Mouse (Mus musculus) heart, postnatal 25 days (tissue): ENCODE results near the gene Astn2. TPM values are rescaled to one million over a fixed set of nuclear protein-coding genes. Genes with fewer than 3 reads are reported as not detected.
"Not testable (repeated sequence)": the region's sequence is repeated elsewhere in the genome, so short reads cannot be mapped to it uniquely, and the experiment has no call there.

Experiments used
- DNase-seq: peaks from one replicate; pipeline ENCODE4 v3.0.0; 2022; ENCODE audit warnings: low spot score
- intact Hi-C: fragments of 180-260 bp; cut with DNase I; formaldehyde crosslinking; loops from one replicate; pipeline ENCODE4 v1.15.1; 2025
- total RNA-seq, 2 experiments: library from RNA; stranded (reverse); gene quantifications; 2 replicates each; pipeline ENCODE4 v1.2.3; 2021

Astn2 gene
- total RNA-seq, 2 experiments from 2014 or later = 0.64 to 0.99 TPM

DNA sequence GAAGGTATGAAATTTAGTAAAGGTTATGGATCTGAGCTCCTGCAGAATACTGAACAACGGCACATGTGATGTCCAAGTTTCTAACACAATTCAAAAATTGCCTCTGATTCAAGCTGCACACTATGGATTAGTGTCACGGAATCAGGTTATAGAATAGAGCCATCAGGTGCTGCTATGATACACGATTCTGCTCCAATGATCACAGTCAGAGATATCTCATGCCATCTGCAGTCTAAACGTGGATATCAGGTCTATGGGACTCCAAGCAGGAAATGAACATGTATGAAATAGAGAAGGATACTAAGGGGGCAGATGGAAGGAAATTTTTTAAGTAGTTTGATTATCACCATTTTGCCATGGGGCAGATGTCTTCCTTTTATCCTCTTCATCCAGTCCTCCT is 702.6 kb downstream of the Astn2 start:
- no peak for DNase-seq
- intact Hi-C loops = no loop called here

DNA sequence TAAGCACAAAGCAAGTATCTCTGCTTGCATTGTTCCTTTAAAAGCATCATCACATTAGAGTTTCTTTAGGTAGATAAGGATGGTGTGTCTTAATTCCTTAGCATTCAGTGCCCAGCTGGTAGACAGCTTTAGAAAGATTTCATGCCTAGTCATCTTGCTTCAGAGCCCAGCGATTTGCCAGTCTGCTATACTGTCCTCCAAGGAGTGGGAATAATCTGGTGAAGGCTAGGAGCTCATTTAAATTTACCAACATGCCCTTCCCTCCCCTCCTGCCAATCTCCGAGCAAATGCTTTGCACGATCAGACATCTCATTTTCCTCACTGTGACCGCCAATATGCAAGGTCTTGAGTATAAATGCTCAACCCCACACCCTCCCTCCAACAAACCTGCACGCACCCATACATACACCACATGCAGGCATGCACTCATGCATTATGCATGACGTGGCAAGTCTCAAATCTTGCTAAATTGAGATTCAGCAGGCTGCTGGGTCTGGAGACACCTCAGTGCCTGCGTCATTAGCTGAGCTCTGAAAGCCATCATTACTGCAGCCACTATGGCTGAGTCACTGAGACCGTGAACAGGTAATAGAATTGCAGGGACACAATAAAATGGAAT is 704.6 kb downstream of the Astn2 start:
- intact Hi-C loops = no loop called here
- DNase-seq = no peak

DNA sequence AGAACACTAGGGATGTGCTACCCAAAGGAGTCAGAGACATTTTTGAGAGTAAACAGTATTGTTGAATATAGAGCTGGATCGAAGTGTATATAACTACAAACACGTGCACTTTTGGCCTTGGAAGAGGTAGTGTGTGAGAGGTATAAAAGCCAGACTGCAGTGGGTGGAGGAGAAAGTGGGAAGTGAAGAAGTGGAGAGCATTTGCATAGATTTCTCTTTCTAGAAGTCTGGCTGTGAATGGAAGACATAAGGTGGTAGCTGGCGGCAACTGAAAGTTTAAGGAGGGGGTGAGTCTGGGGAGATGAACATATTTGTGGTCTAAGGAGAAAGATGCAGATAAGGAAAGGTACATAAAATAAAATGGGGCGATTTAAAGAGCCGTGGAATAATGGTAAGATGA is 709.2 kb downstream of the Astn2 start:
- no peak for DNase-seq
- intact Hi-C loops = no loop called here

DNA sequence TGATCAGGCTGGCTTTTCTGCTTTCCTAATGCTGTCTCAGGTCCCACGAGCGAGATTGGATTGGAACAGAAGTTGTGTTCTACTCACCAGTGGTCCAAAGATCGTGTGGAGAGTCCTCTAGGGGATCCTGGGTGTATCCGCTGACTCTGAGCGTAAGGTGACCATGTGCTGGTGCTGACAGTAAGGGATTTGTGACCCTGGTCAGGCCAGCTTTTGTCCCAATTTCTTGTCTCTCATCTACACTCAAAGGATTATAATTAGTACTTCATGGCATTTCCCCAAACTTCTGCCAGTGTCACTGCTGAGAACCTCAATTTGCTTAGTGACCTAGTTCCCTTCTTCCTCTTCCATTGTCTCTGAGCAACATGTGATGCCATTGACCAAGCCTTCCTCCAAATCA is 710.4 kb downstream of the Astn2 start:
- DNase-seq = no peak
- intact Hi-C loops = no loop called here

DNA sequence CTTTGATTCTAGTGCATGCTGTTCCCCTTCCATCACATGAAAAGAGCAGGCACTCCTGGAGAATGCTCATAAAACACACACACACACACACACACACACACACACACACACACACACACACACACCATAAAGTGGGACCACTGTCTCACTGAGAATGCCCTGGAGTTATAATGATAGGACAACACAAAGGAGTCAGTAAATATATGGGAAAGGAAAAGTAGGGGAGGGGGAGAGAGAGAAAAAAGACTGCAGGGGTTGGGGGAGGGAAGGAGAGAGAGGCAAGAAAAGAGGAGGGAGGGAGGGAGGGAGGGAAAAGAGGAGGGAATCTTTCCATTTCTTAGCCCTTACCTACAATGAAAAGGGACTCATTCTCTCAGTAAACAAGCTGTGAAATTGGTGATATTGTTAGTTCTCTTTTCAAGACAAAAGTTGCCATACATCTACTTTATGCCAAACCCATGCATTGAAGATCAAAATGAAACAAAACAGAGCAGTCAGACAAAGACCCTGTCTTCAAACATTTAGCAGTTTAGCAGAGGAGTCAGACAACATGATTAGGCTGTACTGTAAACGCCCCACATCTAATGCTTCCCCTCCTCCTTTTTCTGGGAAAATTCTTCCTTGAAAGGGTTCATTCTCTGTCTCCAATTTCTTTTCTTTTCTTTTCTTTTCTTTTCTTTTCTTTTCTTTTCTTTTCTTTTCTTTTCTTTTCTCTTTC is 717.2 kb downstream of the Astn2 start:
- DNase-seq = no peak
- intact Hi-C loops = no loop called here

DNA sequence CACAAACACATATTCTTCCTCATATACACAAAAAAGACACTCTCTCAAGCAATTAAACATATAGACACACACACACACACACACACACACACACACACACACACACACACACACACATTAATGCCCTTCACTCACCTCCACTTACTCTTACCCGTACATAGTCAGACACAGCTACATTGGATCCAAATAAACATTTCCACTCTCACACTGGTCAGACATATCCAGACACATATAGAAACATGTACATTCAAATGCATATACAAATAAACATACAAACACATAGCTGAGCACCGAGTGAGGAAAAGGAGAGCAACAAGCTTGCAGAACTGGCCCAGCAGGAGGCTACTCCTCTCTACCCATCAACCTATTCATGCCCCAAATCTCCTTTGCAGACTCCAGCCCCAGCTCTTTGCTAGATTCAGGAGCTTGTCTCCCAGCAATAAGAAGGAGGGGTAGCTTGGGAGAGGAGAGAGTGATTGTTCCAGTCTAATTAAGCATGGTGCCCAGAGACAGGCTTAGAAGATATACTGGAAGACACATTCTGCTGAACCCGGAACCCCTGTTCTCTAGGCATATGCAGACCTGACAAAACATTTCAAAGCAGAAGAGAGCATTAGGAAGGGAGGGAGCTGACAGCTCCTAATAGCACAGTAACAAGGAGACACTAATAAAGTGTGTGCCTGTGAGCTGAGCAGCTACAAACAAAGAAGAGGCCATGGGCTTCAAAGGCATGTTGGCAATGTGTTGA is 718.0 kb downstream of the Astn2 start:
- intact Hi-C loops = no loop called here
- no peak for DNase-seq

DNA sequence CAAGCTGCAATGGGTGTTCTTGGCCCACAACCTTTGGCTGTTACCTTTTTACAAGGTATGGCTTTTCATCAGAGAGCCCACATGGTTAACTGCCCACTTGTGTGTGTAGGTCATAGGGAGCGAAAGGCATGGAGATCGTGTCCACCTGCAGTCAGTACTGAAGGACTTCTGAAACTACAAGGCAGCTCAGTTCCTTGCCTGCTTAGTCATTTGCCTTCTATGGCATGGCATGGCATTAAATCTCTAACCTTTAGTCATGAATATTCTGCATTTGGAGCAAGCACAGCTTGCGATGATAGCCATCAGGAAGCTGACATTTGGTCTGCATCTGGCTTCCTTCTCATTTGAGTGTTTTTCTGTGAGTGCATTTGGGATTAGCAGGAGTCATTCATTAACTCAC is 720.0 kb downstream of the Astn2 start:
- DNase-seq = no peak
- intact Hi-C loops = no loop called here

DNA sequence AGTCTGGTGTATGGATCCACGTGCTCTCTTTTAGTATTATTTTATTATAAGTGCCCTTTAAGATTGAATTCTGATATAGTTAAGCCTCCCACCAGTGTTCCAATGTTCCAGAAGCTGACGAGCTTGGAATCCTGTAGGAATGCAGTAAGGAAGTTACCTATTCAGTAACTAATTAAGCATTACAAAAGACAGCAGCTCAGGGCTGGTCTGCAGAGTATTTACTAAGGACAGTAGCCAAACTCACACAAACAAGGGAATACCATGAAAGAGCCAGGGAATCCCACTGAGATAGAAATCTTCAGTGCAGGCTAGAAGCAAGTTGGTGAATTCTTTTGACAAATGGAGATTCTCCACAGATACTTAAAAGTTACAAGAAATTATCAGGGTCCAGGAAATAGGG is 724.6 kb downstream of the Astn2 start:
- DNase-seq, intact Hi-C loops: not testable (repeated sequence)

DNA sequence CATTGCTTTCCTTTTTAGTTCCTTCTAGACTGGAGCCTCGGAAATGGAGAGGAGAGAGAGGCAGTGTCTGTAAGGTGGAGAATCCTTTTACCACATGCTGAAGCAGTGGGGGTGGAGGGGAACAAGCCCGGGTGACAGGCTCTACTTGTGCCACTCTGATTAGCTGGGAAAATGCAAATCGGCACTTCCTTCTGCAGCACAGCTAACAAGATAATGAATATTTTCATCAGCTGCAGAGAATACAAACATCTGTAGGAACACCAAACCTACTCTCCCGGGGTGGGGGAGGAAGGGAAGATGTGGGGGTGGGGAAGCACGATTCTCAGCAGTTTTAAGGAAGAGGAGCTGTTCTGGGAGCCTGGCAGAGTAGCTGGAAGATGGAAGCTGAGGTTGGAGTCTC is 725.5 kb downstream of the Astn2 start:
- DNase-seq = no peak
- intact Hi-C loops = no loop called here

DNA sequence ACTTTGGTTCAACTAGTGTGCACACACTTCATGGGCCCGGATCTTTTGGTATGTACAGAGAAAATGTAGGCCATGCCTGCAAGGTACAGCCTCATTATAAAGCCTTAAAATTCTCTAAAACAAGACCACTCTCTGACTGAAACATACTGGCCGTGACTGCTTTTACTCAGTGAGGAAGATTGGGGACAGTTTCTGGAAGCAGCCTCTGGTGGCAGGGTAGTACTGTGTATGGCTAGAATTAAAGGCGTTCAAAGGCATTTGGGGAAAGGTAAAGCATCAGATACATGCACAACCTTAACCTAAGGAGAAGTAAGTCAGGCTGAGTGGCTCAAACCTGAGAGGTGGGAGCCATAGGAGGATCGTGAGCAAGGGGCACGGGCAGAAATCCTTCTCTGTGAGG is 725.9 kb downstream of the Astn2 start:
- no peak for DNase-seq
- intact Hi-C loops = no loop called here

DNA sequence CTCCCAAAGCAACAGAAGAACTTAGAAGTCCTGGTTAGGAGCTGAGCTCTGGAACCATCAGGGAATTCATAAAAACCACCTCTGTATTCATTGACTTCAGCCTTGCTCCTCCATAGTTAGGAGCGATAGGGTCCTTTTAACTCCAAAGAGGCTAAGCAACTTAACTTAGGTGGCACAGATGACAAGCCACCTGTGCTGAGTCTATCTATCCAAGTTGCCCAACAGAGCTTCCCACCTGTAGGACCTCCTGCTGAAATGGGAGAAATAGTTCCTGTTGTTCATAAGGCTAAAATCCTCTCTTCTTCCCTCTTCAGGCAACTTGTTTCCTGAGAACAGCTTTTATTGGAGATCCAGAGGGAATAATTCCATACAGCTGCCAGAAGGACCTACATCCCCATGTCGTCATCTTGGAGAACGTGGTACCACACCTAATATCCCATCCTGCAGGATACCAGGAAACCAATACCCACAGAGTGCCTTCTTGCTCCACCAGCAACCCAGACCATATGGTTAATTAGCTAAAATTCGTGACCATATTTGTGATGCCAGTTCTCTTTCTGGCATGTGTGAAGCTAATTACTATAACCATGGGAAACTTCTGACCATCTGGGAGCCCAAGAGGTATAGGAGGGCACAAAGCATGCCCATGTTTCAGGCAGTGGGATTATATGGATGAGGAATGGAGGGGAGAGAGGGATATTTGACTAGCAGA is 730.0 kb downstream of the Astn2 start:
- intact Hi-C loops = no loop called here
- DNase-seq = no peak

DNA sequence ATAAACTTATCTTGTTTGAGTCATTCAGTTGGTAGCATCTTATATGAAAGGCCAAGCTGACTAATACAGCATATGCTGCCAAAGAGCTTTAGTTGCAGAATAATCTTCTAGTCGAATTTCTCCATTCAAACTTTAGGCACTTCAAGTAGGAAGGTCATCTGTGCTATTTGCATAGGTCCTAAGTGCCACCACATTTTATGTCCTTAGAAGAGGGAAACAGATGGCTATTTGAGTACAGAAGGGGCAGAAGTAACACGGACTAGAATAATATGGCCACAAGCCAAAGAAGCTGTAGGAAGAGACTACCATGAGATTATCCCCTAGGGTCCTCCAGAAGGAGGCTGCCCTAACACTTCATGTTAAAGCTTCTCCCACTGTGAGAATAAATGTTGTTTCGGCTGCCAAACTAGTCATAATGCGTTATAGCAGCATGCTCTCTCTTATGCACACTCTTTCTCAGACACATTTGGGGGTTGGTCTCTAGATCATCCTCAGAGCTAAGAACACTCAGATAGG is 730.9 kb downstream of the Astn2 start:
- intact Hi-C loops = no loop called here
- no peak for DNase-seq

DNA sequence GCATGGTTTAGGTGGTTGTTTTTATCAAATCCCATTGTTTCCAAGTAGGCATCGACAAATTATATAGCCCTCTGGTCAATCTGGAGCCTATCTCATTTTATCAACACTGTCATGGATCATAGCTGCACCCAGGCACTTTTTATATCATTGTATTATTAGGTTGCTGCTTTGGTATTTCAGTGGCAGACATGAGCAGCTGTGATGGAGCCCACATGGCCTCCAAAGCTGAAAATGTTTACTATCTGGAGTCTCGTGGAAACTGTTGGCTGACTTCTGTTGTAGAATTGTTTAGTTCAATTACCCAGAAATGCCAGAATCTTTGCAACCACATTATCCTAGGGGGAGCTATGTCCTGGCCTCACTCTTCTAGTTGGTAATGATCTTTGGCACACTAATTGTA is 732.1 kb downstream of the Astn2 start:
- no peak for DNase-seq
- intact Hi-C loops = no loop called here

DNA sequence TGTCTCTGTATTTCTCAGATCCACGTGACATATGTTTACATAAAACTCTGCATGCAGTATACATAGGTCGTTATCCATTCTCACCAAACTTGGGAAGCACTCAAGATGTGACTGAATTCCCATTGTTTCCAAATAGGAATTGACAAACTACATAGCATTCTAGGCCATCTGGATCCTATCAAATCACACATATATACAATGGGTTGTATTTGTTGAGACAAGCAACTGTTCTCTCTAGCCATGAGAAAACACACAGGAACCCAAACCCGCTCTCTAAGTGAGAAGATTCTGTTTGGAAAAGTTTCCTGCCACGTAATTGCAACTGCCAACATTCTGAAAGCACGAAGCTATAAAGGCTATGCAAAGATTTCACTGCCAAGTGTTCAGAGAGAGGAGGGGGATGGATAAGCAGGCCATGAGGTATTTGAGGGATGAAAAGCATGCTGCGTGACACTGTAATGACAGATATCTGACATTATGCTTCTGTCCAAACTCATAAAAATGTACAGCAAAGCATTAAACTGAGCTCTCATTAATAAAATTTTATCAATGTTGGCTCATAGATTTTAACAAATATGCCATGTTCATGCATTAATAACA is 732.7 kb downstream of the Astn2 start:
- intact Hi-C loops = no loop called here

DNA sequence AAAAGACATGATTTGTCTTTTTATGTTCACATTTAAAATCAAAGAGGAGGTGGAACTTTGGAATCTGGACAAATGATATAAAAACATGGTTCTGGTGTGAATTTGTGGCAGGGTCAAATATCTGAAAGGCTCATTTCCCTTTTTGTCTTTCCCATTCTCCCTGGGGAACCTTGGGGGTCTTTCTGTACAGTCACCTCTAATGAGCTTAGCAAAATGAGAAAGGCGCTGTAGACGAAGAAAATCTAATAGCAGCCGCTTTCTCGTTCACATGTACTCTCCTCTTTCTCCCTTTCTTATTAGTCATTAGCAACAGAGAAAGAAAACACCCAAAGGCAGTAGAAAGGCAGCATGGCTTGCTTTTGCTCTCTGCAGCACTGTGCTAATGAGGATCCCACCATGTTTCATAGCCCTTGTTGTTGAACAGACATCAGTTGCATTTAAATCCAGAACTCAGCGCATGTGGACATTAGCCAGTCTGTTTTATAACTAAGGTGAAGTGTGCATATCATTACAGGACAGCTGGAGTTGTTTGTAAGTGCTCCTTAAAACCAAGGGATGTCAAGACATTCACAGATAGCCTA is 737.3 kb downstream of the Astn2 start:
- intact Hi-C loops = no loop called here
- no peak for DNase-seq

More for the DNA sequence above, 732.7 kb downstream of the Astn2 start:
- DNase-seq = no peak

DNA sequence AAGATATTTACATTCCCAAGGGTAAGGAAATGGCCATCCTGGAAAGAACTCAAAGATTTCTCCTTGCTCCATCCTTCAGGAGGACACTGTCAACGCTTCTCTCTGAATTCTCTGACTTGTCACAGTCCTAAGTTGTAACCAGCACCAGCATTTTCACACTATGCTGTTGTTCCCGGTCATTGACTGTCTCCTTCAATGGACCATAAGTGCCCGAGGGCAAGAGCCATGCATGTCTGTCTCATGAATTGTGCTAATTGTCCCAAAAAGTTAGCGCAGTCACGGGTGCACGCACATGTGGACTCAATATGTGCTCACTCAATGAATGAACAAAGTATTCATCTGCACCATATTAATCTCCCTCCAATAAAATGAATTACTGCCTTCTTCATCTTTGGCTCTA is 741.2 kb downstream of the Astn2 start:
- intact Hi-C loops = no loop called here
- DNase-seq = no peak

DNA sequence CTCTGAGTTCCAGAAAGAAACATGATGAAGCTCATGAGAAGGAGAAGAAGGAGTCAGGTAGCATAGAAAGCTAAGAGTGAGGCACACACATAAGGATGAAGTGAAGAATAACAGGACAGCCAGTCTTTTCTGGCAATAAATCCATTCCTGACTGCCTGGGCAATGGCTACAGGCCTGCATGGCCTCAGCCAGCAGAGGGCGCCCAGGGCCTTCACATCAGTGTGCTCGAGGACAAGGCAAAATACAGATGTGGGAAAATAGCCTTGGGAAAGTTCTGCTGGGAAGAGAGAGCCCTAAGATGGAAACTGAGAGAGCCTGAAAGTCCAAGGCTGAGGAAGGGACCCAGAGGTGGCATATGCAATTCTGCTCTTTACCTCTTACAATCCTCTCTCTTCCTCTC is 749.7 kb downstream of the Astn2 start:
- peak; percentile 14 for DNase-seq
- intact Hi-C loops = loop anchor here (5.0 kb wide), 2 partner anchors 138 to 798 kb away; no protein-coding TSS in a partner anchor

DNA sequence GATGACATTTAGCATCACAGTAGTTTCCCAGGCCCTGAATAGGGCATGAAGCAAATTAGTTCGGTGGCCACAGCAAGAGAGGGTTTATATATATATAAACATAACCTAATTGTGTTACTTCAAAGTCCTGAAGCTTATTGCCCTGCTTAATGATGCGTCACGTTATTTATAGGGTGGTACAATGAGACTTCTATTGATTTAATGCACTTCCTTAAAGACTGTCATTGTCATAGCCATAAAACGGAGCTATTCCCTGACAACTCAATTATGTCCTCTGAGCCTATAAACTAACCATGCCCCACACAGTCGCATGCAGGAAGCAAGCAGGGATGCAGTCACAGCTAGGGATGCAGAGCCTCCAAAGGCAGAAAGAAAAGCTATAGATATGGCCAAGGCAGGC is 761.8 kb downstream of the Astn2 start:
- DNase-seq = no peak
- intact Hi-C loops = no loop called here

DNA sequence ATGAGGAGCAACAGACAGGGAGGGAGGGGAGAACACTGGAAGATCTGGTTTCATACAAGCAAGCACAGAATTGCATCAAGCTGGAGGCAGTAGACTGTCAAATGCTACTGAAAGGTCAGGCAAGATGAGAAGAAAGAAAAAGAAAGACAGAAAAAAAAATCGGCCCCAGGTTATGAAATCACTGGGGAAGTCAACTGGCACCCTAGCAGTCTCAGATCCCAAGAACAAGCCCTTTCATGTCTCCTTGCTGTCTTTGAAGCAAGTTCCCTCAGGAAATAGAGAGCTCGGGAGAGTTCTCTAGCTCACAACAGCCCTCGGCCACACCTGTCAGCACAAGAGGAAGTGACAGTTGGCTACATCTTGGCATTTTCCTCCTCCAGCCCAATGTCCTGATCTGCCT is 766.2 kb downstream of the Astn2 start:
- DNase-seq = no peak
- intact Hi-C loops = no loop called here

DNA sequence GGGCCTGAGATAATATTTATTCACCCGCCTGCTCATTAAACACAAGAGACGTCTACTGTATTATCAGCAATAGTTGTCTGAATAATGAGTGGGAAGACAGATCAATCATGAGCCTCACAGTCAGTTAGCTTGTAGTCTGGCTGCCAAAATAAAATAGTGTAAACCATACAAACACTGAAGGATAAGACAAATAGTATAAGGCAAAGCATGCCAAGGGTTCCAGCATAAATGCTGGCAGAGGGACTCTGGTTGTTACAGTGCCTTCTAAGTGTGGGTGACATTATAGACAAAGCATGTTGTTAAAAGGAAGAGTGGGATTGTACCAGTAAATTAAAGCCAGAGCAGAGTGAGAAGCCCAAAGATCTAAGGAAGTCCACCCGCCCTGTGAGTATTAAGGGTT is 784.3 kb downstream of the Astn2 start:
- DNase-seq = no peak

More for the DNA sequence above, 784.3 kb downstream of the Astn2 start:
- intact Hi-C loops = no loop called here
